8 mouse cellular contexts compared by ENCODE assay signal in the genomic region with DNA sequence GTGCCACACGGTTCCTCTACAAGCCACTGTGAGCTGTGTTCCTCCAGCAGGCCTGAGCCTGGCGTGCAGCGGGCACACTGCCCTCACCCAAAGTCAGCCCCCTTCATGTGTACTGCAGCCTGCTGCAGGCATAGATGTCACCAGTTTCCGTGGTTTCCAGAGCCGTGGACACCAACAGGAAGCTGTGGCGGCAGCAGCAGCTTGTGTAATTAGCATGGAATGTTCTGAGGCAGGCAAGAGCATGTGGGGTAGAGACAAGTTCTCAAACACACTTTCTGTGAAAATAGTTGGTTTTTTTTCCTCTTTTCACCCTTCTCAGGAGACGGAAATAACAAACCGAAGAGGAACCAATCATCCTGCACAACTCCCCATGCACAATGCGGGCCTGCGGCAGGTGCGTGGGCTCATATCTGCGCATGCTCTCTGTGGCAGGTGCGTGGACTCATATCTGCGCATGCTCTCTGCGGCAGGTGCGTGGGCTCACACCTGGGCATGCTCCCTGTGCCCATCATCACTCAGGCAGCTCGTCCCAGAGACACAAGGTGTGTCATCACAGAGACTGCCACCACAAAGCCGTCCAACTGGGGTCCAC.
A peak's percentile ranks its signal among the peaks of the same experiment; 100 is the strongest.
DNase-seq lines count a peak whose midpoint lies in the region; ATAC-seq and TF ChIP-seq lines count a peak whose summit lies in the region.
"Had no signal": no experiment of that assay in that cellular context is flagged by ENCODE, and none has a peak within 500 bp of the region (broad histone marks: within the 10 kb centered on the region; RNA-seq: fewer than 3 reads in every experiment).

No protein-coding gene starts in this region.

- TF ChIP-seq EP300 in stomach, postnatal 0 days (optimal IDR thresholded peaks at IDR 0.05) = no peak

- 74% methylated on average over 18 of the region's 18 CpGs for WGBS in heart, embryonic 16.5 days
- 48% methylated on average over 18 of the region's 18 CpGs for WGBS in liver, embryonic 16.5 days (ENCODE audit: insufficient replicate concordance)
- 78% methylated on average over 18 of the region's 18 CpGs for WGBS in stomach, postnatal 0 days
- WGBS in midbrain, embryonic 14.5 days = 93% methylated on average over 18 of the region's 18 CpGs

- no peak for TF ChIP-seq CTCF in stomach, postnatal 0 days (IDR thresholded peaks at IDR 0.05; ENCODE audit: low read depth)

- H3K4me2 ChIP-seq in heart, embryonic 16.5 days (ENCODE audit: low read depth, low read length) = 0 out of 2 replicates have a peak overlapping the region, but pooled peaks have one; percentile 4
- no peak overlapping the region for H3K4me2 ChIP-seq in liver, embryonic 16.5 days (ENCODE audit: low read depth, low read length)
- no peak overlapping the region for H3K4me2 ChIP-seq in stomach, postnatal 0 days (replicated peaks; ENCODE audit: low read depth)
- no peak overlapping the region for H3K4me2 ChIP-seq in midbrain, embryonic 14.5 days (ENCODE audit: low read length)

- peak; percentile 31 for DNase-seq in A20 (ENCODE audit: low read depth, low spot score)
- DNase-seq in stomach, postnatal 0 days (ENCODE audit: low spot score) = no peak
- DNase-seq in midbrain, embryonic 14.5 days = no peak
- DNase-seq in adrenal gland, adult 8-10 months = no peak

- H3K9me3 ChIP-seq in heart, embryonic 16.5 days (replicated peaks; ENCODE audit: control insufficient read depth, low read length) = no peaks in the 10 kb centered on the region
- H3K9me3 ChIP-seq in liver, embryonic 16.5 days (replicated peaks; ENCODE audit: control insufficient read depth, low read length) = no peaks in the 10 kb centered on the region
- no peaks in the 10 kb centered on the region for H3K9me3 ChIP-seq in stomach, postnatal 0 days (ENCODE audit: control insufficient read depth, low read length)
- H3K9me3 ChIP-seq in midbrain, embryonic 14.5 days (ENCODE audit: control insufficient read depth, low read length) = no peaks in the 10 kb centered on the region

- H3K4me3 ChIP-seq in heart, embryonic 16.5 days (ENCODE audit: low read length) = no peak overlapping the region
- no peak overlapping the region for H3K4me3 ChIP-seq in liver, embryonic 16.5 days (ENCODE audit: low read depth, low read length)
- no peak overlapping the region for H3K4me3 ChIP-seq in stomach, postnatal 0 days (ENCODE audit: low read depth, low read length)
- H3K4me3 ChIP-seq in midbrain, embryonic 14.5 days (replicated peaks; ENCODE audit: low read depth, low read length) = no peak overlapping the region
- H3K4me3 ChIP-seq: erythroblast, embryonic 14.5 days had no signal

- peak overlapping the region; percentile 46; the same call in 1 of the 2 replicates for H3K27ac ChIP-seq in heart, embryonic 16.5 days (ENCODE audit: low read length)
- peak overlapping the region; percentile 69 for H3K27ac ChIP-seq in liver, embryonic 16.5 days (ENCODE audit: low read length)
- 0 out of 2 replicates have a peak overlapping the region, but pooled peaks have one; percentile 13 for H3K27ac ChIP-seq in stomach, postnatal 0 days (replicated peaks)
- no peak overlapping the region for H3K27ac ChIP-seq in midbrain, embryonic 14.5 days (replicated peaks; ENCODE audit: low read depth, low read length)

- no peaks in the 10 kb centered on the region for H3K27me3 ChIP-seq in heart, embryonic 16.5 days (ENCODE audit: control insufficient read depth, insufficient read depth, low read length)
- no peaks in the 10 kb centered on the region for H3K27me3 ChIP-seq in liver, embryonic 16.5 days (ENCODE audit: control insufficient read depth, insufficient read depth, low read depth, low read length)
- H3K27me3 ChIP-seq in stomach, postnatal 0 days (ENCODE audit: control insufficient read depth, insufficient read depth, low read length) = no peaks in the 10 kb centered on the region
- H3K27me3 ChIP-seq in midbrain, embryonic 14.5 days (ENCODE audit: control insufficient read depth, insufficient read depth, low read length) = no peaks in the 10 kb centered on the region

- no peaks in the 10 kb centered on the region for H3K36me3 ChIP-seq in heart, embryonic 16.5 days (ENCODE audit: control insufficient read depth, insufficient read depth)
- H3K36me3 ChIP-seq in liver, embryonic 16.5 days (ENCODE audit: control insufficient read depth, insufficient read depth) = no peaks in the 10 kb centered on the region
- H3K36me3 ChIP-seq in stomach, postnatal 0 days (ENCODE audit: control insufficient read depth, insufficient read depth, low read length) = no peaks in the 10 kb centered on the region
- no peaks in the 10 kb centered on the region for H3K36me3 ChIP-seq in midbrain, embryonic 14.5 days (ENCODE audit: control insufficient read depth, insufficient read depth, low read length)

- ATAC-seq in CD4-positive, CD25-positive, alpha-beta regulatory T cell, adult 4 months = peak; percentile 91
- no peak for ATAC-seq in heart, embryonic 16.5 days (replicated peaks; ENCODE audit: extremely low read depth, insufficient read depth, low FRiP score)
- ATAC-seq in liver, embryonic 16.5 days (ENCODE audit: low read depth) = no peak
- ATAC-seq in stomach, postnatal 0 days (ENCODE audit: low FRiP score, low TSS enrichment) = no peak
- no peak for ATAC-seq in midbrain, embryonic 14.5 days (ENCODE audit: low FRiP score, low TSS enrichment)

- H3K9ac ChIP-seq in heart, embryonic 16.5 days (ENCODE audit: low read length) = no peak overlapping the region
- no peak overlapping the region for H3K9ac ChIP-seq in liver, embryonic 16.5 days (ENCODE audit: low read depth, low read length)
- no peak overlapping the region for H3K9ac ChIP-seq in stomach, postnatal 0 days (ENCODE audit: low read length)
- H3K9ac ChIP-seq in midbrain, embryonic 14.5 days (replicated peaks; ENCODE audit: low read length) = no peak overlapping the region

- peaks cover 39% of the 10 kb centered on the region for H3K4me1 ChIP-seq in heart, embryonic 16.5 days (ENCODE audit: control insufficient read depth, insufficient read depth, low read length)
- H3K4me1 ChIP-seq in liver, embryonic 16.5 days (ENCODE audit: control insufficient read depth, low read depth, low read length) = peaks cover 41% of the 10 kb centered on the region
- H3K4me1 ChIP-seq in stomach, postnatal 0 days (replicated peaks; ENCODE audit: control insufficient read depth, insufficient read depth) = peaks cover 8% of the 10 kb centered on the region
- H3K4me1 ChIP-seq in midbrain, embryonic 14.5 days (ENCODE audit: control insufficient read depth, insufficient read depth, low read length) = peaks cover 5% of the 10 kb centered on the region; the same call in 1 of the 2 replicates
